30 mouse cellular contexts compared by ENCODE assay signal in genomic region chr10:116480988-116481387, GRCm38 (mm10). TPM values are rescaled to one million over a fixed set of nuclear protein-coding genes. Genes with fewer than 3 reads are reported as not detected.
DNase-seq lines count a peak whose midpoint lies in the region; ATAC-seq and TF ChIP-seq lines count a peak whose summit lies in the region.
"Had no signal": no experiment of that assay in that cellular context is flagged by ENCODE, and none has a peak within 500 bp of the region (broad histone marks: within the 10 kb centered on the region; RNA-seq: fewer than 3 reads in every experiment).

No protein-coding gene starts in this region.

- no peaks in the 10 kb centered on the region for H3K9me3 ChIP-seq in forebrain, postnatal 0 days (ENCODE audit: low read length)
- H3K9me3 ChIP-seq in forebrain, embryonic 11.5 days (ENCODE audit: control insufficient read depth, low read length): no peaks in the 10 kb centered on the region; the same call in 1 of the 2 replicates
- H3K9me3 ChIP-seq in liver, postnatal 0 days (ENCODE audit: low read length): 0 out of 2 replicates have a peak, but pooled peaks cover 4% of the 10 kb centered on the region
- H3K9me3 ChIP-seq in liver, embryonic 12.5 days (replicated peaks): peaks cover 7% of the 10 kb centered on the region
- H3K9me3 ChIP-seq: hindbrain, embryonic 15.5 days; neural tube, embryonic 13.5 days had no signal

- no peak overlapping the region for H3K9ac ChIP-seq in forebrain, postnatal 0 days
- no peak overlapping the region for H3K9ac ChIP-seq in forebrain, embryonic 11.5 days (ENCODE audit: low read length)
- H3K9ac ChIP-seq in liver, postnatal 0 days (replicated peaks): no peak overlapping the region
- H3K9ac ChIP-seq in liver, embryonic 12.5 days: no peak overlapping the region
- H3K9ac ChIP-seq: forebrain, embryonic 12.5 days; heart, embryonic 12.5 days; hindbrain, embryonic 15.5 days; neural tube, embryonic 13.5 days had no signal

- in situ Hi-C loops in Patski (cut with MboI; ENCODE audit: low pct_unique_long_range_greater_than_20kb): no loop called here

- no peak overlapping the region for H3K27ac ChIP-seq in forebrain, postnatal 0 days (ENCODE audit: low read depth, low read length)
- no peak overlapping the region for H3K27ac ChIP-seq in forebrain, embryonic 11.5 days (ENCODE audit: low read depth, low read length)
- no peak overlapping the region for H3K27ac ChIP-seq in kidney, adult 2 months (ENCODE audit: insufficient read depth, low read depth, low read length)
- no peak overlapping the region for H3K27ac ChIP-seq in liver, postnatal 0 days (ENCODE audit: low read depth)
- H3K27ac ChIP-seq in liver, embryonic 12.5 days: no peak overlapping the region
- H3K27ac ChIP-seq: forebrain, embryonic 12.5 days; hindbrain, embryonic 15.5 days; neural tube, embryonic 13.5 days had no signal

- WGBS in forebrain, postnatal 0 days: 92% methylated on average over 5 of the region's 5 CpGs
- whole genome bisulfite sequencing in forebrain, embryonic 11.5 days: 96% methylated on average over 5 of the region's 5 CpGs
- 92% methylated on average over 5 of the region's 5 CpGs for WGBS in kidney, adult 2 months
- 88% methylated on average over 5 of the region's 5 CpGs for WGBS in liver, postnatal 0 days (ENCODE audit: insufficient replicate concordance)
- 85% methylated on average over 5 of the region's 5 CpGs for WGBS in liver, embryonic 12.5 days (ENCODE audit: insufficient replicate concordance)

- CTCF ChIA-PET in Patski (lab: Charles Lee): no interaction called here

- no peak for ATAC-seq in forebrain, postnatal 0 days
- no peak for ATAC-seq in forebrain, embryonic 11.5 days (replicated peaks; ENCODE audit: low FRiP score)
- ATAC-seq in liver, postnatal 0 days: no peak
- ATAC-seq in liver, embryonic 12.5 days: no peak
- ATAC-seq in Patski: no peak
- no peak for ATAC-seq in frontal cortex, adult (ENCODE audit: low TSS enrichment)

- no peak for DNase-seq in forebrain, postnatal 0 days
- DNase-seq in forebrain, embryonic 11.5 days (ENCODE audit: low spot score): no peak
- DNase-seq in kidney, adult 2 months: no peak
- DNase-seq in kidney, adult 11 months: no peak
- DNase-seq in liver, postnatal 0 days: no peak
- no peak for DNase-seq in Patski (ENCODE audit: low read depth, low spot score)
- DNase-seq: adrenal gland, postnatal 25 days; cerebellum, adult 2 months; cerebellum, postnatal 14 days; gastrocnemius, postnatal 25 days; heart, adult 18-20 months; kidney, postnatal 25 days; layer of hippocampus, postnatal 36 days; liver; lung, adult 18-20 months; lung, postnatal 36 days; right cerebral cortex, postnatal 4 days; thymus, postnatal 25 days had no signal

- TF ChIP-seq POLR2A in kidney, adult 2 months (IDR thresholded peaks at IDR 0.05; ENCODE audit: low read depth, low read length): no peak

- peaks cover 17% of the 10 kb centered on the region; the same call in 1 of the 2 replicates for H3K36me3 ChIP-seq in forebrain, postnatal 0 days (ENCODE audit: insufficient read depth)
- peaks cover 5% of the 10 kb centered on the region; the same call in 1 of the 2 replicates for H3K36me3 ChIP-seq in forebrain, embryonic 11.5 days (ENCODE audit: control insufficient read depth, insufficient read depth, low read length)
- no peaks in the 10 kb centered on the region for H3K36me3 ChIP-seq in kidney, adult 2 months (ENCODE audit: control insufficient read depth, insufficient read depth, low read length)
- H3K36me3 ChIP-seq in liver, postnatal 0 days (replicated peaks; ENCODE audit: insufficient read depth, low read length): peaks cover 21% of the 10 kb centered on the region
- H3K36me3 ChIP-seq in liver, embryonic 12.5 days: peaks cover 32% of the 10 kb centered on the region

- TF ChIP-seq EP300 in liver, postnatal 0 days (IDR thresholded peaks at IDR 0.05; ENCODE audit: low read depth): no peak

- H3K4me2 ChIP-seq in forebrain, postnatal 0 days (ENCODE audit: low read depth): no peak overlapping the region
- no peak overlapping the region for H3K4me2 ChIP-seq in forebrain, embryonic 11.5 days (ENCODE audit: low read depth, low read length, severe bottlenecking)
- no peak overlapping the region for H3K4me2 ChIP-seq in liver, postnatal 0 days (ENCODE audit: low read depth, low read length)
- H3K4me2 ChIP-seq in liver, embryonic 12.5 days: no peak overlapping the region
- H3K4me2 ChIP-seq: forebrain, embryonic 12.5 days; heart, embryonic 12.5 days; hindbrain, embryonic 15.5 days; midbrain, embryonic 11.5 days; neural tube, embryonic 13.5 days had no signal

- no peak overlapping the region for H3K4me3 ChIP-seq in forebrain, postnatal 0 days (ENCODE audit: low read depth, low read length)
- H3K4me3 ChIP-seq in forebrain, embryonic 11.5 days (ENCODE audit: low read depth, low read length): no peak overlapping the region
- H3K4me3 ChIP-seq in kidney, adult 2 months (ENCODE audit: insufficient read depth, low read depth, low read length): no peak overlapping the region
- H3K4me3 ChIP-seq in liver, postnatal 0 days (ENCODE audit: low read depth, low read length): no peak overlapping the region
- no peak overlapping the region for H3K4me3 ChIP-seq in liver, embryonic 12.5 days
- H3K4me3 ChIP-seq: erythroblast, embryonic 14.5 days; forebrain, embryonic 12.5 days; heart, embryonic 12.5 days; hindbrain, embryonic 15.5 days; neural tube, embryonic 13.5 days had no signal

- H3K27me3 ChIP-seq in forebrain, postnatal 0 days (ENCODE audit: insufficient read depth, low read length): no peaks in the 10 kb centered on the region
- H3K27me3 ChIP-seq in forebrain, embryonic 11.5 days (ENCODE audit: control insufficient read depth, insufficient read depth, low read length): no peaks in the 10 kb centered on the region
- no peaks in the 10 kb centered on the region; the same call in 1 of the 2 replicates for H3K27me3 ChIP-seq in kidney, adult 2 months (replicated peaks; ENCODE audit: control insufficient read depth, insufficient read depth, low read length)
- peaks cover 5% of the 10 kb centered on the region for H3K27me3 ChIP-seq in liver, postnatal 0 days (ENCODE audit: insufficient read depth, low read length)
- H3K27me3 ChIP-seq in liver, embryonic 12.5 days (replicated peaks): peaks cover 7% of the 10 kb centered on the region
- no peaks in the 10 kb centered on the region for H3K27me3 ChIP-seq in Patski
- H3K27me3 ChIP-seq: CH12.LX; forebrain, embryonic 12.5 days; heart, embryonic 12.5 days; hindbrain, embryonic 15.5 days; neural tube, embryonic 13.5 days had no signal

- POLR2A ChIA-PET in Patski (lab: Charles Lee): no interaction called here

- TF ChIP-seq CTCF in forebrain, postnatal 0 days (IDR thresholded peaks at IDR 0.05; ENCODE audit: low read depth): peak; percentile 40
- TF ChIP-seq CTCF in kidney, adult 2 months (conservative IDR thresholded peaks at IDR 0.05; ENCODE audit: insufficient read depth, insufficient read length, low read depth, low read length): 0 out of 2 replicates have a peak, but pooled peaks have one; percentile 4
- TF ChIP-seq CTCF in liver, postnatal 0 days (IDR thresholded peaks at IDR 0.05; ENCODE audit: low read depth): 0 out of 2 replicates have a peak, but pooled peaks have one; percentile 8
- TF ChIP-seq CTCF in Patski (IDR thresholded peaks at IDR 0.05): peak; percentile 67

- no peaks in the 10 kb centered on the region for H3K4me1 ChIP-seq in forebrain, postnatal 0 days (ENCODE audit: insufficient read depth)
- no peaks in the 10 kb centered on the region for H3K4me1 ChIP-seq in forebrain, embryonic 11.5 days (replicated peaks; ENCODE audit: control insufficient read depth, insufficient read depth, low read length)
- H3K4me1 ChIP-seq in kidney, adult 2 months (ENCODE audit: control insufficient read depth, insufficient read depth, low read length): no peaks in the 10 kb centered on the region
- no peaks in the 10 kb centered on the region for H3K4me1 ChIP-seq in liver, postnatal 0 days (ENCODE audit: insufficient read depth)
- H3K4me1 ChIP-seq in liver, embryonic 12.5 days: peaks cover 10% of the 10 kb centered on the region; the same call in 1 of the 2 replicates
- H3K4me1 ChIP-seq: forebrain, embryonic 12.5 days; heart, embryonic 12.5 days; hindbrain, embryonic 15.5 days had no signal

RNA-seq across cellular contexts. Expression of gene Kcnmb4, which starts 7.3 kb away (rescaled TPM):
- total RNA-seq in forebrain, postnatal 0 days (2014; rRNA removed): 68.5 and 83.6 TPM in 2 replicates
- 29.7 and 40.4 TPM in 2 replicates for polyA plus RNA-seq in forebrain, postnatal 0 days (2015; fragmentation: Nextera tagmentation; extraction: Ambion mirVana)
- polyA plus RNA-seq in forebrain, embryonic 11.5 days (2014; fragmentation: Nextera tagmentation; extraction: Ambion mirVana): 9.5 and 12.9 TPM in 2 replicates
- polyA plus RNA-seq in kidney, adult 2 months (2012; rRNA removed): 1.2 and 1.5 TPM in 2 replicates
- polyA plus RNA-seq in liver, postnatal 0 days (2015; fragmentation: Nextera tagmentation; extraction: Ambion mirVana): 0.14 TPM in 1 of 2 replicates, not detected in the other
- 0.67 and 0.81 TPM in 2 replicates for polyA plus RNA-seq in liver, embryonic 12.5 days (2016; fragmentation: Nextera tagmentation; extraction: Ambion mirVana)
- 2.3 TPM for polyA plus RNA-seq in Patski (2021)
- total RNA-seq: hematopoietic stem cell, adult 5-6 weeks; megakaryocyte, adult 5-6 weeks had no signal
- polyA plus RNA-seq: erythroblast, embryonic 14.5 days; G1E had no signal

Comparison
In these comparisons a context has a peak if more than half of its experiments do, and no peak if none do; other contexts are left out.
1. CTCF ChIP-seq: peak in every context shown above with its lines; median percentile 67 in Patski; 40 in forebrain, postnatal 0 days; 8 in liver, postnatal 0 days; 4 in kidney, adult 2 months.